Mouse (Mus musculus): ENCODE measurements around the gene Ggnbp2.
A peak's percentile ranks its signal among the peaks of the same experiment; 100 is the strongest.

Ggnbp2 gene

GRCm38 (mm10) chr11:84825261-84825807, 45.3 kb downstream of the Ggnbp2 start:
- peak; percentile 31 for DNase-seq (ENCODE audit: low read depth, low spot score)

GRCm38 (mm10) chr11:84823484-84823897, 47.1 kb downstream of the Ggnbp2 start:
- peak; percentile 83 for DNase-seq (ENCODE audit: low read depth, low spot score)

GRCm38 (mm10) chr11:84822487-84822886, 48.1 kb downstream of the Ggnbp2 start:
- DNase-seq (ENCODE audit: low read depth, low spot score), result peak; percentile 66

- peak; percentile 36 for DNase-seq (ENCODE audit: low read depth, low spot score)
These were observed 49.4 kb downstream of the Ggnbp2 start for GRCm38 (mm10) chr11:84821131-84821770.

- DNase-seq (ENCODE audit: low read depth, low spot score), result peak; percentile 88
These were observed 51.5 kb downstream of the Ggnbp2 start, which contains the start of gene Mrm1 for GRCm38 (mm10) chr11:84818961-84819692. Gene Mrm1 (minus strand): TSS chr11:84819515.

- DNase-seq (ENCODE audit: low read depth, low spot score), result peak; percentile 83
These were observed 52.3 kb downstream of the Ggnbp2 start for GRCm38 (mm10) chr11:84818085-84818960.

GRCm38 (mm10) chr11:84817362-84817761, 53.3 kb downstream of the Ggnbp2 start:
- no peak for DNase-seq (ENCODE audit: low read depth, low spot score)

GRCm38 (mm10) chr11:84813724-84814510, 56.7 kb downstream of the Ggnbp2 start:
- peak; percentile 49 for DNase-seq (ENCODE audit: low read depth, low spot score)

GRCm38 (mm10) chr11:84804373-84804772, 66.2 kb downstream of the Ggnbp2 start:
- no peak for DNase-seq (ENCODE audit: low read depth, low spot score)

GRCm38 (mm10) chr11:84797627-84798353, 72.8 kb downstream of the Ggnbp2 start:
- peak; percentile 62 for DNase-seq (ENCODE audit: low read depth, low spot score)

- no peak for DNase-seq (ENCODE audit: low read depth, low spot score)
These were observed 73.6 kb downstream of the Ggnbp2 start for GRCm38 (mm10) chr11:84797026-84797425.

- DNase-seq (ENCODE audit: low read depth, low spot score), result no peak
These were observed 76.0 kb downstream of the Ggnbp2 start for GRCm38 (mm10) chr11:84794496-84795113.

- DNase-seq (ENCODE audit: low read depth, low spot score), result no peak
These were observed 77.1 kb downstream of the Ggnbp2 start for GRCm38 (mm10) chr11:84793545-84793944.

GRCm38 (mm10) chr11:84790383-84790782, 80.2 kb downstream of the Ggnbp2 start:
- DNase-seq (ENCODE audit: low read depth, low spot score), result no peak

All from c-Kit-negative CD71-positive TER-119-positive erythroid progenitor cells, embryonic 14.5 days (primary cell).